In genomic region chr14:31570131-31570951, GRCm38 (mm10) we compare ENCODE assay signal across 18 mouse cellular contexts. TPM values are rescaled to one million over a fixed set of nuclear protein-coding genes. Genes with fewer than 3 reads are reported as not detected.
DNase-seq lines count a peak whose midpoint lies in the region; ATAC-seq and TF ChIP-seq lines count a peak whose summit lies in the region.
"Had no signal": no experiment of that assay in that cellular context is flagged by ENCODE, and none has a peak within 500 bp of the region (broad histone marks: within the 10 kb centered on the region; RNA-seq: fewer than 3 reads in every experiment).

No protein-coding gene starts in this region.

- no peak for DNase-seq in heart, embryonic 10.5 days (ENCODE audit: low spot score)
- no peak for DNase-seq in heart, adult 11 months
- DNase-seq in thymus, postnatal 14 days: peak; percentile 77
- no peak for DNase-seq in left cerebral cortex, adult 2 months (ENCODE audit: extremely low spot score in 1 of 2, low spot score in 2 of 2)
- DNase-seq: cerebellum, adult 11 months; heart, postnatal 36 days; kidney, adult 11 months; kidney, postnatal 25 days; lung, postnatal 10 days; right cerebral cortex, postnatal 14 days had no signal

- WGBS in heart, embryonic 10.5 days: 26% methylated on average over 6 of the region's 6 CpGs
- 14% methylated on average over 6 of the region's 6 CpGs for WGBS in liver, embryonic 16.5 days (ENCODE audit: insufficient replicate concordance)
- WGBS in intestine, embryonic 15.5 days: 54% methylated on average over 6 of the region's 6 CpGs
- 88% methylated on average over 6 of the region's 6 CpGs for WGBS in forebrain, embryonic 13.5 days

- H3K9me3 ChIP-seq in heart, embryonic 10.5 days: no peaks in the 10 kb centered on the region
- H3K9me3 ChIP-seq in liver, embryonic 16.5 days (replicated peaks; ENCODE audit: control insufficient read depth, low read length): no peaks in the 10 kb centered on the region
- no peaks in the 10 kb centered on the region for H3K9me3 ChIP-seq in intestine, embryonic 15.5 days
- no peaks in the 10 kb centered on the region for H3K9me3 ChIP-seq in forebrain, embryonic 13.5 days (replicated peaks)
- H3K9me3 ChIP-seq: embryonic facial prominence, embryonic 15.5 days; forebrain, embryonic 15.5 days; limb, embryonic 12.5 days; midbrain, embryonic 12.5 days had no signal

- H3K4me1 ChIP-seq in heart, embryonic 10.5 days: peaks cover 41% of the 10 kb centered on the region
- peaks cover 17% of the 10 kb centered on the region for H3K4me1 ChIP-seq in liver, embryonic 16.5 days (ENCODE audit: control insufficient read depth, low read depth, low read length)
- H3K4me1 ChIP-seq in intestine, embryonic 15.5 days (replicated peaks): peaks cover 15% of the 10 kb centered on the region; the same call in 1 of the 2 replicates
- H3K4me1 ChIP-seq in forebrain, embryonic 13.5 days: peaks cover 4% of the 10 kb centered on the region; the same call in 1 of the 2 replicates
- H3K4me1 ChIP-seq: midbrain, embryonic 12.5 days had no signal

- intact Hi-C loops in left cerebral cortex, adult 2 months (cut with DNase I): loop anchor here (10.0 kb wide), 1 partner anchor 324 kb away; no protein-coding TSS in a partner anchor

- peak overlapping the region; percentile 8; the same call in 1 of the 2 replicates for H3K27ac ChIP-seq in heart, embryonic 10.5 days
- H3K27ac ChIP-seq in liver, embryonic 16.5 days (ENCODE audit: low read length): no peak overlapping the region
- no peak overlapping the region for H3K27ac ChIP-seq in intestine, embryonic 15.5 days
- H3K27ac ChIP-seq in forebrain, embryonic 13.5 days: no peak overlapping the region
- H3K27ac ChIP-seq in left cerebral cortex, adult 2 months: no peak overlapping the region
- H3K27ac ChIP-seq: embryonic facial prominence, embryonic 15.5 days; forebrain, embryonic 15.5 days; limb, embryonic 12.5 days; midbrain, embryonic 12.5 days had no signal

- TF ChIP-seq CTCF in left cerebral cortex, adult 2 months (IDR thresholded peaks at IDR 0.05): no peak

- no peak overlapping the region for H3K4me2 ChIP-seq in liver, embryonic 16.5 days (ENCODE audit: low read depth, low read length)
- no peak overlapping the region for H3K4me2 ChIP-seq in intestine, embryonic 15.5 days (replicated peaks)
- H3K4me2 ChIP-seq in forebrain, embryonic 13.5 days: no peak overlapping the region
- H3K4me2 ChIP-seq: embryonic facial prominence, embryonic 15.5 days; forebrain, embryonic 15.5 days; limb, embryonic 12.5 days; midbrain, embryonic 12.5 days had no signal

- ATAC-seq in common myeloid progenitor, adult 5-6 weeks (replicated peaks; ENCODE audit: low read depth, poor library complexity, severe bottlenecking): peak; percentile 36
- ATAC-seq in liver, embryonic 16.5 days (ENCODE audit: low read depth): peak; percentile 63
- ATAC-seq in intestine, embryonic 15.5 days: no peak
- ATAC-seq in forebrain, embryonic 13.5 days: no peak
- ATAC-seq: forebrain, embryonic 15.5 days had no signal

- H3K9ac ChIP-seq in liver, embryonic 16.5 days (ENCODE audit: low read depth, low read length): no peak overlapping the region
- H3K9ac ChIP-seq in intestine, embryonic 15.5 days: no peak overlapping the region
- H3K9ac ChIP-seq in forebrain, embryonic 13.5 days: no peak overlapping the region
- H3K9ac ChIP-seq: embryonic facial prominence, embryonic 15.5 days; forebrain, embryonic 15.5 days; limb, embryonic 12.5 days; midbrain, embryonic 12.5 days had no signal

- no peak overlapping the region for H3K4me3 ChIP-seq in heart, embryonic 10.5 days
- H3K4me3 ChIP-seq in liver, embryonic 16.5 days (ENCODE audit: low read depth, low read length): no peak overlapping the region
- no peak overlapping the region for H3K4me3 ChIP-seq in intestine, embryonic 15.5 days (replicated peaks)
- H3K4me3 ChIP-seq in forebrain, embryonic 13.5 days: no peak overlapping the region
- no peak overlapping the region for H3K4me3 ChIP-seq in left cerebral cortex, adult 2 months
- H3K4me3 ChIP-seq: embryonic facial prominence, embryonic 15.5 days; forebrain, embryonic 15.5 days; limb, embryonic 12.5 days; midbrain, embryonic 12.5 days had no signal

- H3K27me3 ChIP-seq in heart, embryonic 10.5 days (ENCODE audit: insufficient read depth, poor library complexity, severe bottlenecking): no peaks in the 10 kb centered on the region
- H3K27me3 ChIP-seq in liver, embryonic 16.5 days (ENCODE audit: control insufficient read depth, insufficient read depth, low read depth, low read length): no peaks in the 10 kb centered on the region
- no peaks in the 10 kb centered on the region for H3K27me3 ChIP-seq in intestine, embryonic 15.5 days (replicated peaks)
- H3K27me3 ChIP-seq in forebrain, embryonic 13.5 days: no peaks in the 10 kb centered on the region
- H3K27me3 ChIP-seq: embryonic facial prominence, embryonic 15.5 days; forebrain, embryonic 15.5 days; limb, embryonic 12.5 days; midbrain, embryonic 12.5 days had no signal

- H3K36me3 ChIP-seq in heart, embryonic 10.5 days: no peaks in the 10 kb centered on the region
- no peaks in the 10 kb centered on the region for H3K36me3 ChIP-seq in liver, embryonic 16.5 days (ENCODE audit: control insufficient read depth, insufficient read depth)
- no peaks in the 10 kb centered on the region for H3K36me3 ChIP-seq in intestine, embryonic 15.5 days
- H3K36me3 ChIP-seq in forebrain, embryonic 13.5 days (ENCODE audit: poor library complexity, severe bottlenecking): no peaks in the 10 kb centered on the region
- H3K36me3 ChIP-seq: embryonic facial prominence, embryonic 15.5 days; forebrain, embryonic 15.5 days; limb, embryonic 12.5 days; midbrain, embryonic 12.5 days had no signal

RNA-seq across cellular contexts. Expression of gene Colq, which starts 20.8 kb away (rescaled TPM):
- polyA plus RNA-seq in heart, embryonic 10.5 days (2016; fragmentation: Nextera tagmentation; extraction: Ambion mirVana): 3.6 and 6.1 TPM in 2 replicates
- total RNA-seq in common myeloid progenitor, adult 5-6 weeks (2017): not detected in 2 replicates
- polyA plus RNA-seq in liver, embryonic 16.5 days (2015; fragmentation: Nextera tagmentation; extraction: Ambion mirVana): 0.29 and 0.48 TPM in 2 replicates
- polyA plus RNA-seq in intestine, embryonic 15.5 days (2015; fragmentation: Nextera tagmentation; extraction: Ambion mirVana): 0.61 and 0.65 TPM in 2 replicates
- polyA plus RNA-seq in forebrain, embryonic 13.5 days (2015; fragmentation: Nextera tagmentation; extraction: Ambion mirVana): not detected in 2 replicates
- total RNA-seq in left cerebral cortex, adult 2 months (2021): 1 to 10 TPM; 1.1 to 1.8 TPM
- polyA plus RNA-seq: forebrain, embryonic 15.5 days had no signal

Comparison
In these comparisons a context has a peak if more than half of its experiments do, and no peak if none do; other contexts are left out.
1. ATAC-seq: peak in common myeloid progenitor, adult 5-6 weeks (single experiment) and liver, embryonic 16.5 days (single experiment); none in intestine, embryonic 15.5 days (single experiment) and forebrain, embryonic 13.5 days (single experiment).